Mouse (Mus musculus): Measurements from ENCODE around the gene Slc26a10.
"Not testable (repeated sequence)": the region's sequence is repeated elsewhere in the genome, so short reads cannot be mapped to it uniquely, and the experiment has no call there.

Gene Slc26a10

GRCm38 (mm10) chr10:127197505-127198110 lies 17.2 kb upstream of the Slc26a10 start:
- no peak for DNase-seq

DNA sequence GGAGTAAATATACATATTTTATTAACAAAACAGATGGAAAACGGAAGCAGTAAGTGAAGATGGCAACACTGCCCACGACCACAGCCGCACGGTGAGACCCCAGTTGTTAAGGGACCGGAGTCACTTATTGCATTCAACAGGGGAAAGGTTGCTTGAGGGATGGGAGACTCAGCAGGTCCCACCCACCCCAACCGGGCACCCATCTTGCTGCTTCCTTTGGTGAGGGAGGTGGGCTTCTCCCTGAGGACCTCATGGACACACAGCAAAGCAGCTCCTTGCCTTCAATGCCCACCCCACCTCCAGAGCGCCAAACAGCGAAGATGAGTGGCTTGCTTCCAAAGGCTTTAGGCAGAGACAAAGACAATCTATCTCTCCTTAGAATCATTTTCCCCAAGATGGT lies 16.7 kb upstream of the Slc26a10 start:
- no peak for DNase-seq

DNA sequence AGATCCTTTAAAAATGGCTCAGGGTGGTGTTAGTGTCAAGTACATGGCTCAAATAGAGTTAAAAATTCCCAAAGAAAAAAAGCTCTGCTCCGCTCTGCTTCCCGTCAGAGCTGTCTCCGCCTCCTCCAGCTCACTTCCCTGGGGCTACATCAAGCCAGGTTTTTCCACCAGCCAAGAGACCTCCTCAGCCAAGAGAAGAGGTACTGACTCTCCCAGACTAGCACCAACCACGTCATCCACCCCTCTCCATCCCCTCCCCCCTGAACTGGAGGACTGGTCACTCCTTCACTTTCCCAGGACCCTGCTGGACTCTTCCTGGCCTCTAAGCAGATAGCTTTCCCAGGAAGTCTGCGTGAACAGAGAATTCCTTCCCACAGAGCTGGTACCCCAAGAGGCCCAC lies 15.9 kb upstream of the Slc26a10 start:
- peak; percentile 78 for DNase-seq

DNA sequence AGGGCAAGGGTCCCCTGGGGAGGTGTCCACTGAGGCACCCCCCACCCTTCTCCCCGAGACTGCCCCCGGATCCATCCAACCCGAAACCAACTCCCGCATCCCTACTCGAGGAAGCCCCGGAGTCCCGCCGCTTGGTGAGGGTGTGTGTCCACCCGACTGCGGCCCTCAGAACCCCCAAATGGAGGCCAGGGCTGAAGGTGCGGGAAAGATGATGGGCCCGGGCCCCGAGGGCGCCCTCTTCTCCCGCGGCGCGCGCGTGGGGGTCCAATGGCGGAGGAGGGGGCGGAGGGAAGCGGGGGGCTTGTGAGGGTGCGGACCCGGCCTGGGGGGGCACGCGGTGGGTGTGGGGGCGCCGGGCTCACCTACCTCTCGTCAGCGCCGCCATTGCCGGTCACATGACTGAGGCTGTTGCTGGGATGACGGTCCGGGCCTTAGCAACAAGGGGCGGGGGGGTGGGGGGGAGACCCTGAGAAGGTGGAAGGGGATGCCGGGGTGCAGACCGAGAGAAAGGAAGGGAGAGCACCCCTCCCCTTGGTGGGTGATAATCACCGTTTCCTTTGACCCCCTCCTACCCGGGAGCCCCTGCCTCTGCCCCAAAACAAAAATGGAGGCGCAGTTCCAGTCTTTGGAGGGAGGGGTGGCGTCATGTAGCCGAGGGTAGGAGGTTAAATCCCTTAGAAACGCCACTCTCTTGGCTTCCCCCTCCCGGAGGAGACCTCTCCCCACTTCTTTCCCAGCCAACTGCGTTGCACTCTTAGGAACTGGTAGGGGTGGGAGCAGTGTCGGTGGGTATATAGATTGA lies 15.1 kb upstream of the Slc26a10 start, which contains the start of gene Dtx3:
Gene Dtx3, minus strand, starts transcription at position 401 of the 802 bp plus-strand sequence.
- peak; percentile 33 for DNase-seq

DNA sequence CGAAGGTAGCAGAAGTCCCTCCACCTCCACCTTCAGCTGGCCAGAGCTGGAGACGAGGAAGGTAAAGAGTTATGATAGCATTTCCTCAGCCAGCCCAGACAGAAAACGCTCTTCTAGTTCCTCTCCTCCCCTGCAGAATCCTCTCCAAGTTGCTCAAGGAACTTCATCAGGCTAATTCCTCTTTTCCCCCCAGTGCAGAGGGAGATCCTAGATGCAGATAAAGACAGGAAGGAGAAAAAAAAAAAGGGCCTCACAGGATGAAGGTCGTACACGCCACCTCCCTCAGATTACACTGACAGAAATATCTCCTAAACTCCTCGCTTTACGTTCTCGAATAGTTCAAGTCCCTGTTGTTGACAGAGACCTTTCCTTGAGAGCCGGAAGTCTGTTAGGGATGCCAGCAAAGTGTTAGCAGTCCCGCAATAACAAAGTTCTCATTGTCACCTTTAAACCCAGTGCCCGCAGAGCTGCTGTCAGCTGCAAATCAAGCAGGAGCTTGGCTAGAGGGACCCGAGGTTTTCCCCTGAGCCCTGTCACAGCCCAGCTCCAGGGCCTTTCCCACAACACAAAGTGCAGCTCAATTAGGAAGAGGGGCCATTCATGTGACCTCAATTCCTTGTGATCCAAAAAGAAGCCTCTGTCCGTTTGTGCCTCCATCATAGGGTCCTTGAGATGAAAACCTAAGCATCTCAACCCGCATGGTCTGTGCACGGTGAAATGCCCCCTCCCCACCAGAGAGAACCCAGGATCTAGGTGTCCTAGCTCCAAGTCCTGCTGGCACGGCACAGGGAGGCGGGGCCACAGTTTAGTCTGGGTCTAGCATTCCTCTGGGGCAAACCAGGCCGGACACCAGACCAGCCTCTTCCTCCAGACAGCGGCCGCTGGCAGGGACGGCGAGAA lies 14.2 kb upstream of the Slc26a10 start:
- DNase-seq: peak; percentile 79

DNA sequence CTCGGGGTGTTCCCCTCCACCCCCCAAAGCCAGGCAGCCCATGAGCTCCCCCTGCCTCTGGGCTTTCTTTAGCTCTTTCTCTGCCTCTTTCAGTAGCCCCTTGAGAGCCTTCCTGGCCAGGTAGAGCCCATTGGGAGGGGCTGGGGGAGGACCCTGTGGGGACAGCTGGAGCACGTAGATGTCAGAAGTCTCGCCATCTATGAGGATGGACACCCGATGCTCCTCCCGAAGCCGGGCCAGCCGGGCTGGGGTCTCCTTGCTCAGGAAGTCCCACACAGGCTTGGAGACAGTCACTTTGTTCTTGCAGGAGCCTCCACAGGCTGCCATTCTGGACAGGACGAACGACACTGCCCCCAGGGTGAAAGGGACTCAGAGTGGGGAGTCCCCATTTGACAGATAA lies 12.6 kb upstream of the Slc26a10 start:
- DNase-seq: no peak

DNA sequence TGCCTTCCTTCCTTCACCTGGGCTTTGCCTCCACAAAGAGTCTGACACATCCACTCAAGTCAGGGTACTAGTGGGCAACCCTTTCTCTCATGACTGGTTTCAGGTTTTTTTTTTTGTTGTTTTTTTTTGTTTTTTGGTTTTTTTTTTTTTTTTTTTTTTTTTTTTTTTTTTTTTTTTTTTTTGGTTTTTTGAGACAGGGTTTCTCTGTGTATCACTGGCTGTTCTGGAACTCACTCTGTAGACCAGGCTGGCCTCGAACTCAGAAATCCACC lies 11.5 kb upstream of the Slc26a10 start:
- not testable (repeated sequence) for DNase-seq

DNA sequence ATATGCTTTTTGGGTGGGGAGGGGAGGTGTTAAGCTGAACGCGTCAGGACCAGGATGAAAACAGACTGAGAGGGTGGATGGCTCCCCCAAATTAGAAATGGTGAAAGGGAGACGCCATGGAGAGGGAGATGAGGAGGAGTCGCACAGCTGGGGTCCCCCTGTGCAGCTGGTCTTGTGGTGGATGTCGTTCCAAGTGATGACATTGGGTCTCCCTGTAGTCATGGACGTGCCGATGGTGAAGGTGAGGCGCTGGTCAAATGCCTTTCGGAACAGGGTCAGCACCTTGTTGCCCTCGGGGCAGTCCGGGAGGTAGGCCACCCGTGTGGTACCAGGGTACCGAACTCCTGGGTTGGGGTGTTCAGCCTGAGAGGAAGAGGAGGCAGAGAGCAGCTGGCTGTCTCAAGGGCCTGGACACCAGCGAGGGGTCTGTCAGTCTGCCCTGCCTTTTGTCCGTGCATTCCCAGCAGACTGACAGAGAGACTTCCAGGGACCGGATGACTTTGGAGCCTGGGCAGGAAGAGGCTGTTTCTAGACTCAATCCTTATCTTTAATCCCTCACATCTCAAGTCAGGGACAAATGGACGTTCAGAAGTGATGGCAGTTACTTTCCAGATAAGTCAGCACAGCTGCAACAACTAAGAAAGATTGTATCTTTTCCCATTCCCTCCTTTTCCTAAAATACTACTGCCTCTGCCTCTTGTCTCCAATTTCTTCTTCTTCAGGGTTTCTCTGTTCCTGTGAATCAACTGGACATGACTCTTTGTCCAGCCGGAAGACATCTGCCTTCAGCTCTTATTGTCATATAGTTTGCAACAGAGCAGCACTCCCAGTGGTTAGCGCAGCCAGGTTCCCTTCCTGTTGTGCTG lies 11.0 kb upstream of the Slc26a10 start:
- DNase-seq: no peak

DNA sequence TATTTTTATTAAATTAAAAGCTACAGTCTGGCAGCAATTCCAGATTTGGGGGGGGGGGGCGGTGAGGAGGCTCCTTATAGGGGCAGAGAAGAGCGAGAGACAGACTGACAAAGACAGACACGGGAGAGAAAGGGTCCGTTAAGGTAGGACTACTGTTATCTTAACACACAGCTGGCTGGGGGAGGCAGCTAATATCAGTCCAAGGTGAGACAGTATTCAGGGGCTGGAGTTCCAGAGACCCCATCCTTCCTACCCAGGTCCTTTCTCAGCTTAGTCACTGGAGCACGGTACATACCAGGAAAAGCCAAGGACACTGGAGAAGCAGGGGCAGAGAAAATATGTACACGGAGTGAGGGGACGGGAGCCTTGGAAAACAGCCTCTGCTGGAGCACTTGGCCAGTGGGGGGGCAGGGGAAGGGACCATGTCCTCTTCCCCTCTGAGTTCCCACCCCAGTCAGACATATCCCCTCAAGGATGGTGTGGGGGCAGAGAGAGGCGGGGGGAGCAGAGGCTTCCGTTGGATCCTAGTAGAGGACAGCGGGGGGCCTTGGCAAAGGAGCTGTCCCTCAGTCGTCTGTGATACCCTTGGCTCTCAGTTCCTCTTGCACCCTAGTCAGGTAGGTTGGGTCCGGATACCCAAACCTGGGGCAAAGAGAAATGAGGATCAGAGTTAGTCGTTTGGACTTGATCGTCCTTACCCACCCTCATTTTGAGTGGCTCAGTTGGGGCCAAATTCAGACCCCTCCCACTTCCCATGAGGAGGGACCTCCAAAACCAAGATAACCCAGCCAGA lies 10.1 kb upstream of the Slc26a10 start:
- DNase-seq: no peak

DNA sequence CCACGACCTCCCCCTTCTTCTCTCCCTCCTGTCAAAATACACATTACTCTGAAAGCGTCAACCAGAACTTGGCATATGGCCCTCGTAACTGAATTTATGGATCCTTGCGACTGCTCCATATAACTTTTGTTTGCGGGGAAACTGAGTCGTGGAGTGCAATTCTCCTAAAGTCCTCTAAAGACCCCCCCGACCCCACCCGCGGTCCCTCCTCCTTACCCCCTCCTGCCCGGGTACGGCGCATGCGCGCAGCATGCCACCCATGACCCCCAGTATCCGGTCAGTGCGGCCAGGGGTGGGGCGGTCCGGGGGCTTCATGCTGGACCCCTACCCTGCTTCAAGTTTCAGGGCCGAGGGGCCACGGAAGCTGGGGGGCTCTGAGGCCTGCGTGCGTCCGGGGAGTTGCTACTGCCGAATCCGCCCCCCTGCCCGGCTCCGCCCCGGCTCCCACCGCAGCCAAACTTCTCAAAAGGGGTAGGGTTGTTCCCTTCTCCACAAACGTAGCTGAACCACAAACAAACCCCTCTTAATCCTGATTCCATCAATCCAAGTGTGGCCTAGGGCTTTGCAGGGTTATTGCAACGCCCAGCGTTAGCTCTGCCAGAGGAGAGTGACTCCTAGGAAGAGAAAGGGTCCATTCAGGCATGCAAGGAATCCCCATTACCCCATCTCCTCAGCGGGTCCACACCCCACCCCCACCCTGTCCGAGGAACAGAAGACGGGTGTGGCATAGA lies 9.4 kb upstream of the Slc26a10 start, which contains the start of gene Arhgef25:
Gene Arhgef25, minus strand, starts transcription at position 433 of the 731 bp plus-strand sequence.
- no peak for DNase-seq

GRCm38 (mm10) chr10:127189116-127189650 lies 8.7 kb upstream of the Slc26a10 start:
- DNase-seq: no peak

GRCm38 (mm10) chr10:127188465-127189115 lies 8.1 kb upstream of the Slc26a10 start:
- no peak for DNase-seq

GRCm38 (mm10) chr10:127188079-127188453 lies 7.6 kb upstream of the Slc26a10 start:
- no peak for DNase-seq

DNA sequence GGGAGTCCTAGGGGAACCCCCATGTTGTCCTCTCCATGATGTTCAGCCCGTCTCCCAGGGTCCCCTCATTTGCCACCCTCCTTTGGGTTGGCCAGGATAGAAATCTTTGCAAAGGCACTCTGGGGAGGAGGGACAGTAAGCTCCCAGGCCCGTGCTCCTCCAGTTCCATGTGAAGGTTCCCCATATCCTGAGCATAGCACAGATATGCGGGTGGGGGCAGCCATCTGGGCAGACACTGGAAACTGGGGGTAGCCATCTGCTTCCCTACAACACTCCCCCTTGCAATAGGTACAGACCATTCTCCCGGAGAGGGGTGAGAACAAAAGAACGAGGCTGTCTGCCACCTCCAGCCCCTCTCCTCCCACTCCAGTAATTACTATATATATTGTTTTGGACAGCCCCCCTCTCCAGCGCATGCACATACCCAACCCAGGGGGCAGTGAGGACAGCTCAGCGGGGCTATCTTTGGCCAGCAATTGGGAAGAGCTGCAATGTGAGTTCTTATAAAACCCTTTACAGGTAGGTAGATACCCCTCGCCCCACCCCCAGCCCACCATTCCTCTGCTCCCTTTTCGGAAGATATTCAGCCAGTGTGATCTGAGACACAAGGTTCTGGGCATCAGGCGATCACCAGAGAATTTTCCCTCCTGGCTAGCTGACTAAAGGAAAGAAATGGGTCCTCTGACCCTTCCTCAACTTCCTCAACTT lies 7.1 kb upstream of the Slc26a10 start:
- DNase-seq: no peak

GRCm38 (mm10) chr10:127186451-127186850 lies 6.0 kb upstream of the Slc26a10 start:
- no peak for DNase-seq

- DNase-seq: no peak
These were observed 5.1 kb upstream of the Slc26a10 start for GRCm38 (mm10) chr10:127185506-127185905.

- no peak for DNase-seq
These were observed 4.7 kb upstream of the Slc26a10 start for GRCm38 (mm10) chr10:127185101-127185500.

DNA sequence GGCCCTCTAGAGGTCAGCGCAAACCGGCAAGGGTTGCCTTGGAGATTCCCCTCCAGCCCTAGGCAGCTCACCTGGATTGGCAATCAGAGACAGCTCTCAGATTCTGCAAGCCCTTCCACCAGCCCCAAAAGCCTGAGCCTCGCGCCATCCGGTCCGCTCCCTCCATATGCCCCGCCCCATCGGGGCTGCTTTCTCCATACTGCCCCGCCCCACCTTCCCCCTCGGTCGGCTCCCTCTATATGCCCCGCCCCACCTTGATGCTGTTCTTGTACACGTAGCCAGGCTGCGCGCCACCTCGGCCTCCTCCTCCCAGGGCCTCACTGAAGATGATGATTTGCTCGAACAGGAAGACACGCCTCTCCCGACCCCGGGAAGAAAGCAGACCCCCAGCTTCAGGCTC lies 3.3 kb upstream of the Slc26a10 start:
- DNase-seq: no peak

DNA sequence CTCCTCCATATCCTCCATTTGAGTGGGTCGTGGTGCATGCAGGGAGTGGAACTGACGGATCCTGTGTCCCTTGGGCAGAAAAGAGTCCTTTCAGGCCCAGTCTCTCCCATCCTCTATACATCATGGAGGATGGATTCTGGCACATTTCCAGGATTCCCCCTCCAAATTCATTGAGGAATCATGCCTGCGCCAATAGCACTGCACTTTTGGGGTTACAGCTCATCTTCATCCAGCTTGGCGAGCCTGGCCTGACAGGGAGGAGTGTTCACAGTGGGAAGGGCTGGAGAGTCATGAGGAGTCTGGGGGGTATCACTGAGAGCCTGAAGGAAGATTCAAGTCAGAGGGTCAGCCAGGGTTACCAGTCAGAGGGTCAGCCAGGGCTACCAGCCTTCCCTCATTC lies 2.2 kb upstream of the Slc26a10 start:
- no peak for DNase-seq

- no peak for DNase-seq
These were observed 1.1 kb upstream of the Slc26a10 start for GRCm38 (mm10) chr10:127181566-127181965.
